Mouse (Mus musculus): Measurements from ENCODE around the gene Rfx1. TPM values are rescaled to one million over a fixed set of nuclear protein-coding genes. Genes with fewer than 3 reads are reported as not detected.

Gene Rfx1
- polyA plus RNA-seq, 1 experiment = 45.6 TPM

GRCm38 (mm10) chr8:84098376-84098775, 31.7 kb downstream of the Rfx1 start:
- H3K27ac ChIP-seq (ENCODE audit: insufficient read depth, low read length) = no peak overlapping the region
- peaks cover 50% of the 10 kb centered on the region for H3K36me3 ChIP-seq (ENCODE audit: control insufficient read depth, insufficient read depth, low read length)
- no peak for TF ChIP-seq POLR2A (IDR thresholded peaks at IDR 0.05; ENCODE audit: low read depth, low read length)
- no peak for TF ChIP-seq CTCF (IDR thresholded peaks at IDR 0.05; ENCODE audit: extremely low read depth, insufficient read depth, insufficient read length, insufficient replicate concordance)
- H3K4me3 ChIP-seq (ENCODE audit: extremely low read depth, insufficient read depth, insufficient read length) = no peak overlapping the region
- H3K27me3 ChIP-seq (ENCODE audit: control insufficient read depth, insufficient read depth, low read length) = no peaks in the 10 kb centered on the region
- DNase-seq (ENCODE audit: low read depth in 1 of 2, low spot score in 2 of 2) = no peak
- 94% methylated on average over 7 of the region's 7 CpGs for WGBS
- H3K4me1 ChIP-seq (ENCODE audit: control insufficient read depth, insufficient read depth, insufficient read length) = peaks cover 4% of the 10 kb centered on the region; the same call in 1 of the 2 replicates

GRCm38 (mm10) chr8:84101476-84102270, 35.0 kb downstream of the Rfx1 start:
- no peak for DNase-seq (ENCODE audit: low read depth in 1 of 2, low spot score in 2 of 2)
- peaks cover 29% of the 10 kb centered on the region for H3K36me3 ChIP-seq (ENCODE audit: control insufficient read depth, insufficient read depth, low read length)
- no peak overlapping the region for H3K27ac ChIP-seq (ENCODE audit: insufficient read depth, low read length)
- WGBS = 93% methylated on average over 25 of the region's 25 CpGs
- TF ChIP-seq POLR2A (IDR thresholded peaks at IDR 0.05; ENCODE audit: low read depth, low read length) (no peak), CTCF (IDR thresholded peaks at IDR 0.05; ENCODE audit: extremely low read depth, insufficient read depth, insufficient read length, insufficient replicate concordance) (no peak)
- peaks cover 10% of the 10 kb centered on the region; the same call in 1 of the 2 replicates for H3K4me1 ChIP-seq (ENCODE audit: control insufficient read depth, insufficient read depth, insufficient read length)
- no peaks in the 10 kb centered on the region for H3K27me3 ChIP-seq (ENCODE audit: control insufficient read depth, insufficient read depth, low read length)
- no peak overlapping the region for H3K4me3 ChIP-seq (ENCODE audit: extremely low read depth, insufficient read depth, insufficient read length)

- 42% methylated on average over 3 of the region's 3 CpGs for WGBS
- no peak for TF ChIP-seq CTCF (IDR thresholded peaks at IDR 0.05; ENCODE audit: extremely low read depth, insufficient read depth, insufficient read length, insufficient replicate concordance)
- TF ChIP-seq POLR2A (IDR thresholded peaks at IDR 0.05; ENCODE audit: low read depth, low read length) = no peak
- no peak for DNase-seq (ENCODE audit: low read depth in 1 of 2, low spot score in 2 of 2)
Observed at GRCm38 (mm10) chr8:84103601-84104000, 37.0 kb downstream of the Rfx1 start.

GRCm38 (mm10) chr8:84104221-84104620, 37.6 kb downstream of the Rfx1 start:
- TF ChIP-seq POLR2A (IDR thresholded peaks at IDR 0.05; ENCODE audit: low read depth, low read length) (no peak), CTCF (IDR thresholded peaks at IDR 0.05; ENCODE audit: extremely low read depth, insufficient read depth, insufficient read length, insufficient replicate concordance) (0 out of 2 replicates have a peak, but pooled peaks have one; percentile 3)
- 1% methylated on average over 13 of the region's 29 CpGs for WGBS
- peaks cover 10% of the 10 kb centered on the region; the same call in 1 of the 2 replicates for H3K4me1 ChIP-seq (ENCODE audit: control insufficient read depth, insufficient read depth, insufficient read length)
- no peak overlapping the region for H3K27ac ChIP-seq (ENCODE audit: insufficient read depth, low read length)
- H3K4me3 ChIP-seq (ENCODE audit: extremely low read depth, insufficient read depth, insufficient read length) = peak overlapping the region; percentile 73
- peak in 1 of 2 experiments; percentile 72 for DNase-seq (ENCODE audit: low read depth in 1 of 2, low spot score in 2 of 2)
- H3K36me3 ChIP-seq (ENCODE audit: control insufficient read depth, insufficient read depth, low read length) = peaks cover 8% of the 10 kb centered on the region
- no peaks in the 10 kb centered on the region for H3K27me3 ChIP-seq (ENCODE audit: control insufficient read depth, insufficient read depth, low read length)

More at GRCm38 (mm10) chr8:84103601-84104000, 37.0 kb downstream of the Rfx1 start:
- H3K27me3 ChIP-seq (ENCODE audit: control insufficient read depth, insufficient read depth, low read length) = no peaks in the 10 kb centered on the region
- peaks cover 10% of the 10 kb centered on the region for H3K36me3 ChIP-seq (ENCODE audit: control insufficient read depth, insufficient read depth, low read length)
- peaks cover 10% of the 10 kb centered on the region; the same call in 1 of the 2 replicates for H3K4me1 ChIP-seq (ENCODE audit: control insufficient read depth, insufficient read depth, insufficient read length)
- peak overlapping the region; percentile 73; the same call in 1 of the 2 replicates for H3K4me3 ChIP-seq (ENCODE audit: extremely low read depth, insufficient read depth, insufficient read length)
- no peak overlapping the region for H3K27ac ChIP-seq (ENCODE audit: insufficient read depth, low read length)

- H3K27me3 ChIP-seq (ENCODE audit: control insufficient read depth, insufficient read depth, low read length) = no peaks in the 10 kb centered on the region
- H3K27ac ChIP-seq (ENCODE audit: insufficient read depth, low read length) = peak within 1 kb of the TSS; percentile 53
- TF ChIP-seq CTCF (IDR thresholded peaks at IDR 0.05; ENCODE audit: extremely low read depth, insufficient read depth, insufficient read length, insufficient replicate concordance) (no peak), POLR2A (IDR thresholded peaks at IDR 0.05; ENCODE audit: low read depth, low read length) (no peak)
- DNase-seq (ENCODE audit: low read depth in 1 of 2, low spot score in 2 of 2) = peak; percentile 99
- H3K36me3 ChIP-seq (ENCODE audit: control insufficient read depth, insufficient read depth, low read length) = peaks cover 8% of the 10 kb centered on the region
- 13% methylated on average over 42 of the region's 42 CpGs for WGBS
- peak within 1 kb of the TSS; percentile 73 for H3K4me3 ChIP-seq (ENCODE audit: extremely low read depth, insufficient read depth, insufficient read length)
- peaks cover 10% of the 10 kb centered on the region; the same call in 1 of the 2 replicates for H3K4me1 ChIP-seq (ENCODE audit: control insufficient read depth, insufficient read depth, insufficient read length)
Observed at GRCm38 (mm10) chr8:84104697-84105609, 38.3 kb downstream of the Rfx1 start, which contains the start of gene Dcaf15. Gene Dcaf15 (minus strand): TSS chr8:84104768.

- TF ChIP-seq CTCF (IDR thresholded peaks at IDR 0.05; ENCODE audit: extremely low read depth, insufficient read depth, insufficient read length, insufficient replicate concordance) (no peak), POLR2A (IDR thresholded peaks at IDR 0.05; ENCODE audit: low read depth, low read length) (no peak)
- H3K4me1 ChIP-seq (ENCODE audit: control insufficient read depth, insufficient read depth, insufficient read length) = peaks cover 10% of the 10 kb centered on the region; the same call in 1 of the 2 replicates
- no peak for DNase-seq (ENCODE audit: low read depth in 1 of 2, low spot score in 2 of 2)
- H3K27ac ChIP-seq (ENCODE audit: insufficient read depth, low read length) = no peak overlapping the region
- H3K4me3 ChIP-seq (ENCODE audit: extremely low read depth, insufficient read depth, insufficient read length) = no peak overlapping the region
- WGBS = 77% methylated on average over 2 of the region's 2 CpGs
- no peaks in the 10 kb centered on the region for H3K27me3 ChIP-seq (ENCODE audit: control insufficient read depth, insufficient read depth, low read length)
- H3K36me3 ChIP-seq (ENCODE audit: control insufficient read depth, insufficient read depth, low read length) = peaks cover 8% of the 10 kb centered on the region
Observed at GRCm38 (mm10) chr8:84105676-84106075, 39.0 kb downstream of the Rfx1 start.
